Mouse (Mus musculus) midbrain, embryonic 15.5 days (tissue): ENCODE data around the gene Paip2b. TPM values are rescaled to one million over a fixed set of nuclear protein-coding genes. Genes with fewer than 3 reads are reported as not detected.
"Not testable (repeated sequence)": the region's sequence is repeated elsewhere in the genome, so short reads cannot be mapped to it uniquely, and the experiment has no call there.

Experiments used
- ATAC-seq: fragments of 200-750 bp; cut with Nextera tagmentation; replicated peaks from 2 replicates; pipeline ENCODE4 v1.8.0; 2017; ENCODE audit warnings: moderate TSS enrichment
- H3K27ac ChIP-seq: fragments of 300-500 bp; sonication (generic); 2 replicates; pipeline ENCODE4 v1.5.1; 2015; ENCODE audit warnings: mild to moderate bottlenecking, inconsistent platforms
- H3K27me3 ChIP-seq: fragments of 300-500 bp; sonication (generic); replicated peaks from 2 replicates; pipeline ENCODE4 v1.6.1; 2015; ENCODE audit warnings: inconsistent platforms
- H3K36me3 ChIP-seq: fragments of 300-500 bp; sonication (generic); replicated peaks from 2 replicates; pipeline ENCODE4 v1.6.1; 2015; ENCODE audit warnings: inconsistent platforms
- H3K4me1 ChIP-seq: fragments of 300-500 bp; sonication (generic); 2 replicates; pipeline ENCODE4 v1.6.1; 2015; ENCODE audit warnings: inconsistent platforms
- H3K4me2 ChIP-seq: fragments of 300-500 bp; sonication (generic); 2 replicates; pipeline ENCODE4 v1.6.1; 2015; ENCODE audit warnings: inconsistent platforms, mild to moderate bottlenecking, moderate library complexity
- H3K4me3 ChIP-seq: fragments of 300-500 bp; sonication (generic); 2 replicates; pipeline ENCODE4 v1.5.1; 2015; ENCODE audit warnings: mild to moderate bottlenecking, inconsistent platforms
- H3K9ac ChIP-seq: fragments of 300-500 bp; sonication (generic); 2 replicates; pipeline ENCODE4 v1.6.1; 2015; ENCODE audit warnings: mild to moderate bottlenecking, inconsistent platforms
- H3K9me3 ChIP-seq: fragments of 300-500 bp; sonication (generic); 2 replicates; pipeline ENCODE4 v1.6.1; 2016; ENCODE audit warnings: inconsistent platforms
- WGBS: fragments of 180-500 bp; shearing (Covaris S2); methylation state at CpG from one replicate; pipeline ENCODE4 v1.1.7; 2015; ENCODE audit warnings: mixed read lengths; 5-methylcytosine and 5-hydroxymethylcytosine counted together
- polyA plus RNA-seq: library from polyadenylated mRNA; unstranded; fragments of >200 nt; fragmentation: Nextera tagmentation; extraction: Ambion mirVana; gene quantifications from 2 replicates; pipeline ENCODE4 v1.2.1, GENCODE M21; 2015

Paip2b gene
- polyA plus RNA-seq, 1 experiment from 2014 or later = 28.4 TPM

DNA sequence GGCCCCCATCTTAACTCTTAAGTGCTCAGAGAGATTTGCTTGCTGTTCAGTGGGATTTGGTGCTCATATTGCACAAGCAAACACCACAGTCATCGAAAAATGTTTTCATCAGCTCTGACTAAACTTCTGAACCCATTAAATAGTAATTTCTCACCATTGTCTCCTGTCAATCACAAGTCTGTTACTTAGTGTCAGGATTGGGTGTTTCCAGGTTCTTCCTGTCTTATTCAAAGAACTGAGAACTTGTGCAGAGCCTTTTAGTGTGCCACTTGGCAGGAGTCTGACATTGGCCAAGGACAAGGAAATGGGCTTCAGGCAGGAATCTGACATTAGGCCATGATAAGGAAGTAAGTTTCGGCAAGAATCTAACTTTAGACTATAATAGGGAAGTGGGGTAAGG, 6.5 kb upstream of the Paip2b start:
- no peak overlapping the region for H3K4me3 ChIP-seq
- WGBS = 93% methylated on average over 2 of the region's 2 CpGs

DNA sequence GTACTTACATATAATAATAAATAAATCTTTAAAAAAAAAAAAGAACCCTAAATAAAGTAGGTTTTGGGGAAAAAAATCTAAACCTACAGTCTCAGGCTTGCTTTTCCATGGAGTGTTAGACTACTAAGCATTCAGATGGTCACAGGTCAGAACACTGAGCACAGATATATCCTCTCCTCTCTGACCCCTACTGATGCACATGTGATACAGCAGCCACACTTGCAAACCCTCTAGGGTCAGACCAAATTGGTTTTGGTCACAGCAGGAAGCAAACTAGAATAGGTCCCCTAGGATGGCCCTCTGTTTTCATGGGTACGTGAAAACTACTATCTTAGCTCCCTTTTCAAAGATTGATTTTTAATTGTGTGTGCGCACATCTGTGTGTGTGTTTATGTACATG, 5.3 kb upstream of the Paip2b start:
- WGBS = 84% methylated on average over 2 of the region's 2 CpGs
- Histone ChIP-seq H3K4me3 (no peak overlapping the region), H3K36me3 (no peaks in the 10 kb centered on the region), H3K9ac (no peak overlapping the region), H3K4me2 (no peak overlapping the region), H3K27ac (no peak overlapping the region), H3K4me1 (peaks cover 7% of the 10 kb centered on the region; the same call in 1 of the 2 replicates), H3K27me3 (no peaks in the 10 kb centered on the region), H3K9me3 (no peaks in the 10 kb centered on the region)
- ATAC-seq = no peak

More for the DNA sequence above, 6.5 kb upstream of the Paip2b start:
- no peaks in the 10 kb centered on the region for H3K36me3 ChIP-seq
- no peak overlapping the region for H3K9ac ChIP-seq
- no peaks in the 10 kb centered on the region for H3K27me3 ChIP-seq
- no peak overlapping the region for H3K4me2 ChIP-seq
- H3K27ac ChIP-seq = no peak overlapping the region
- no peaks in the 10 kb centered on the region for H3K4me1 ChIP-seq
- no peaks in the 10 kb centered on the region for H3K9me3 ChIP-seq
- ATAC-seq = no peak

DNA sequence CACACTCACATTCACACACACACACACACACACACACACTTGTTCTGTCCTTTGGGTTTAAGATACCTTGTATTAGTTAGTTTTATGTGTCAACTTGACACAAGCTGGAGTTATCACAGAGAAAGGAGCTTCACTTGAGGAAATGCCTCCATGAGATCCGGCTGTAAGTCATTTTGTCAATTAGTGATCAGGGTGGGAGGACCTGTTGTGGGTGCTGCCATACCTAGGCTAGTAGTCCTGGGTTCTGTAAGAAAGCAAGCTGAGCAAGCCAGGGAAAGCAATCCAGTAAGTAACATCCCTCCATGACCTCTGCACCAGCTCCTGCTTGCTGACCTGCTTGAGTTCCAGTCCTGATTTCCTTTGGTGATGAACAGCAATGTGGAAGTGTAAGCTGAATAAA, 852 bp upstream of the Paip2b start:
- not testable (repeated sequence) for H3K9me3 ChIP-seq, H3K27me3 ChIP-seq, ATAC-seq, H3K36me3 ChIP-seq
- peak overlapping the region; percentile 40 for H3K9ac ChIP-seq
- peak overlapping the region; percentile 36 for H3K4me3 ChIP-seq
- H3K4me1 ChIP-seq = peaks cover 16% of the 10 kb centered on the region
- 61% methylated on average over 1 of the region's 1 CpGs for WGBS
- H3K27ac ChIP-seq = 0 out of 2 replicates have a peak overlapping the region, but pooled peaks have one; percentile 71
- peak overlapping the region; percentile 62 for H3K4me2 ChIP-seq

DNA sequence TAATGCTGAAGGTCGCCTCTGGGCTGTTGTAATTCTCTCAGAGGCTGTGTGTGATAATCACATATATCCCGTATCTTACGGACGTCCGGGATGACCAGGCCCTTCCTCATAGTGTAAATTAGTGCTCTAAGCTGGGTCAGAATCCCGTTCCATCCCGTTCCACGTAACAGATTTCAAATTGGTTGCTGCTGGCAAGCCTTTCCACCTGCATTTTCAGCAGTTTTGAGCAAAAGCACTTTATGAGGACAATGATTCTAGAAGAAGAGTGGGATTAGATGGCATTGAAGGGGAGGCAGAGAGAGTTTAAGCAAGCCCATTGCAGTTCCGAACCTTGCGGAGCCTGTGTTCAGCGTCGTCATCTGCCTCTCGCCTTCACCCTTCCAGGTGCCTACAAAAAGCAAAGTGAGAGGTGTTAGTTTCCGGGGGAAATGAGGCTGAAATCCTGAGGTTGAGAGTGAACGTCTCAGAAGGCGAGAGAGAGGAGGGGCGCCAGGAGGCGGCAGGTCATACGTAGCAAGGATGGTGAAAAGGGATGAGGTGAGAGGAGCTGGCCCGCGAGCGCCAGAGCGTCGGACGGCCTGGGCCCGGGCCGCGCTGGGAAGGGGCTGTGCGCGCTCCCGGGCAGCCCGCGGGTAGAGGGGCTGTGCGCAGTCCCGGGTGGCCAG, 468 bp downstream of the Paip2b start:
- H3K9me3 ChIP-seq = no peaks in the 10 kb centered on the region
- ATAC-seq = peak; percentile 84; the same call in 1 of the 2 replicates
- peak overlapping the region; percentile 81 for H3K9ac ChIP-seq
- no peaks in the 10 kb centered on the region for H3K36me3 ChIP-seq
- peak overlapping the region; percentile 70 for H3K4me3 ChIP-seq
- H3K4me2 ChIP-seq = peak overlapping the region; percentile 85
- no peaks in the 10 kb centered on the region for H3K27me3 ChIP-seq
- peak overlapping the region; percentile 91 for H3K27ac ChIP-seq
- under 1% methylated on average over 35 of the region's 35 CpGs for WGBS
- H3K4me1 ChIP-seq = peaks cover 16% of the 10 kb centered on the region

DNA sequence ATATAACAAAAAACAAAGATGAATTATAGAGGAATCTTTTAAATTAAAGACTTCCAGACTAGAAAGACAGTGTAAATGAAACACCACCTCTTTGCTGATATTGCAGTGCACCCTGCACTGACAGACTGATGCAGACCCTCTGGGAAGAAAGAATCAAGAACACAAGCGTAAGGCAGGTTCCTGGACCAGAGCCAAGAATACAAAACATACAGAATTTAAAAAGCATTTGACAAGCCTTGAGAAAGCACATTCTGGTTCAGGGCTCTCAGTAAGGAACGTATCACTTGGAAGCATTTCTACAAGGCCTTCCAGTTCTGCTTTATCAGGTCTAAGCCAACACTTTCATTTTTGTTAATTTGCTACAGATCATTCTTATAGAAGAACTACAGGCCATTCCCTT, 9.7 kb downstream of the Paip2b start:
- H3K4me1 ChIP-seq = peaks cover 8% of the 10 kb centered on the region
- no peaks in the 10 kb centered on the region for H3K27me3 ChIP-seq
- no peaks in the 10 kb centered on the region for H3K36me3 ChIP-seq
- no peak overlapping the region for H3K9ac ChIP-seq
- no peak overlapping the region for H3K27ac ChIP-seq
- H3K4me2 ChIP-seq = no peak overlapping the region
- 37% methylated on average over 2 of the region's 2 CpGs for WGBS
- ATAC-seq = no peak
- H3K9me3 ChIP-seq = no peaks in the 10 kb centered on the region
- no peak overlapping the region for H3K4me3 ChIP-seq

DNA sequence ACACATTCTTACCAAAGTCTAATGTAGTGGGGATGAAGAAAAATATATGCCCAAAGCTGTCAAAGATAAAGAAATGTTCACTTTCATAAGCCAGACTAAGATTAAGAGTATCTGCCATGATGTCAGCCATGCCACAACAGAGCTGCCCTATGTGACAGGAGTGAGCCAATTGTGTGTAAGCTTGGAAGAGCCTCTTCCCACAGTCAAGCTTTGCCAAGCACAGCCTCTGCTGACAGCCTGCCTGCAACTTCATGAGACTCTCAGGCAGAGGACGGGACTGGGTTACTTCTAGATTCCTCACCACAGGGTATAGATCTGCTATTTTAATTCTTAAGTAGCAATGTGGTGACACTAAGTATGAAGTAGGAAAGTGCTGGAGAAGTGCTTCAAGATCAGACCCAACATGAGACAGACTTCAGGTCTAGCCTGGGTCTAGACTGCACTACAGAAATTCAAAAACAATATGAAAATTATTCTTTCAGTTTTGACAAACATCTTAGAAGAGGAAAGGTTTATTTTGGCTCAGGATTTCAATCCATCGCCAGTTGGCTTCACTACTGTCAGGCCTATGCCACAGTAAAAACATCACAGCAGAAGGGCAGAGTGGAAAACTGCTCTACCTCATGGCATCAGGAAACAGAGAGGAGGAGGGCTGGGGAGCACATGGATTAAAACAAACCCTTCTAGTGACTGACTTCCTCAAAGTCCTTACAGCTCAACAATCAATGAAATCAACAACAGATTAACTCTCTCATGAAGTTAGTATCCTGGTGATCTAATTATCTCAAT, 10.6 kb downstream of the Paip2b start:
- Histone ChIP-seq H3K4me3 (no peak overlapping the region), H3K9ac (no peak overlapping the region), H3K36me3 (no peaks in the 10 kb centered on the region), H3K4me1 (peaks cover 8% of the 10 kb centered on the region), H3K27ac (no peak overlapping the region), H3K9me3 (no peaks in the 10 kb centered on the region), H3K4me2 (no peak overlapping the region), H3K27me3 (no peaks in the 10 kb centered on the region)
- 80% methylated on average over 2 of the region's 2 CpGs for WGBS
- no peak for ATAC-seq

DNA sequence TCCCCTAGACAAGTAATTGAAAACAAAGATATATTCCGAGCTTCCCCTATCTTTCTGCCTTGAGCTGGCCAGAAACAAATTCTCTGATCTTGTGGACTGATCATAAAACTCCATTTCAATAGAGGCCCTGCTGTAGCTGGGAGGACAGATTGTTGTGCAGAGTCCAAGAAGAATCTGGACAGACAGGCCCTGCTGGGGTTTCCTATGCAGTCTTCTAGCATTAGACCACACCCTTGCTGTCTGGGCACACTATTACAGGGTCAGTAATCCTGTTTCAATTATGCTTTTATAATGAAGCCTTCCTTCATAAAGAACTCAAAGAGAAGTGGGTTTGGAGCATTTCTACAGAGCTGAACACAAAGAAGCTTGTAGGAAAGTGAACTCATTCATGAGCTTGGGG, 12.5 kb downstream of the Paip2b start:
- no peak overlapping the region for H3K9ac ChIP-seq
- H3K4me3 ChIP-seq = no peak overlapping the region
- no peak overlapping the region for H3K4me2 ChIP-seq
- WGBS = 70% methylated on average over 1 of the region's 1 CpGs
- no peak for ATAC-seq
- H3K27me3 ChIP-seq = no peaks in the 10 kb centered on the region
- no peak overlapping the region for H3K27ac ChIP-seq
- H3K9me3 ChIP-seq = no peaks in the 10 kb centered on the region
- H3K4me1 ChIP-seq = peaks cover 8% of the 10 kb centered on the region
- H3K36me3 ChIP-seq = no peaks in the 10 kb centered on the region

DNA sequence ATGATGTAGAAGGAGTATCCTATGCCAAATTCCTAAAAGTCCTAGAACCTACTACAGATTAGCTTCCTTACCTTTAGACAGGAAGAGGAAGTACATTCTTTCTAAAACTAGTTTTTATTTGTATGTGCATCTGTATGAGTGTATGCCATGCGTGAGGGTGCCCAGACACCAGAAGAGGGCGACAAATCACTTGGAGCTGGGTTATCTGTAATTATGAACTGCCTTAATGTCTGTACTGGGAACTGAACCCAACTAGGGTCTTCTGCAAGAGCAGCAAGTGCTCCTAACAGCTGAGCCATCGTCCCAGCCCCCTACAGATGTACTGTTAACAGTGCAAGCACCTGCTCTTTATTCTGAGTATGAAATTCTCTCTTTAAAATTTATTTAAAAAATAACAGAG, 15.7 kb downstream of the Paip2b start:
- no peaks in the 10 kb centered on the region for H3K9me3 ChIP-seq
- H3K4me3 ChIP-seq = no peak overlapping the region
- no peak overlapping the region for H3K4me2 ChIP-seq
- no peaks in the 10 kb centered on the region for H3K4me1 ChIP-seq
- 94% methylated on average over 3 of the region's 3 CpGs for WGBS
- no peak for ATAC-seq
- H3K27ac ChIP-seq = no peak overlapping the region
- no peak overlapping the region for H3K9ac ChIP-seq
- no peaks in the 10 kb centered on the region for H3K27me3 ChIP-seq
- H3K36me3 ChIP-seq = peaks cover 11% of the 10 kb centered on the region

DNA sequence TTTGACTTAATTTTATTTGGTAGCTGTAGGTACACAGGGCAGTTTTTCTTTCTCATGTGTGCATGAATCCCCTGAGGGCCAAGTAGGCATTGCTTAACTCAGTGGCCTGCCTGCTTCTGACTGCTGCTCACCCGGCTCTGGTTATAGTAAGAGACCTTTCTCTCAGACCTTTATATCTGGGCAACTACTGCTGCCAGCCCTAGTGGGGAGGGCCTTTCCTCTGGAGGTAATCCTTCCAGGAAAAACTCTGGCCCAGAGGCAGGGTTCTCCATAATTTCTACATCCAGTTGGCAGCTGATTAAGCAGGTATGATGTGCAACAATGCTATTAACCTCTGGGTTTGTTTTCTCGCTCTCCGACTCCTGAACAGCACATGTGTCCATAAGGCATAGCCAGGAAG, 28.7 kb downstream of the Paip2b start:
- no peaks in the 10 kb centered on the region for H3K27me3 ChIP-seq
- 97% methylated on average over 3 of the region's 3 CpGs for WGBS
- no peak overlapping the region for H3K4me3 ChIP-seq
- H3K9ac ChIP-seq = no peak overlapping the region
- ATAC-seq = no peak
- no peaks in the 10 kb centered on the region for H3K4me1 ChIP-seq
- no peak overlapping the region for H3K4me2 ChIP-seq
- no peaks in the 10 kb centered on the region for H3K9me3 ChIP-seq
- no peak overlapping the region for H3K27ac ChIP-seq
- peaks cover 29% of the 10 kb centered on the region for H3K36me3 ChIP-seq

DNA sequence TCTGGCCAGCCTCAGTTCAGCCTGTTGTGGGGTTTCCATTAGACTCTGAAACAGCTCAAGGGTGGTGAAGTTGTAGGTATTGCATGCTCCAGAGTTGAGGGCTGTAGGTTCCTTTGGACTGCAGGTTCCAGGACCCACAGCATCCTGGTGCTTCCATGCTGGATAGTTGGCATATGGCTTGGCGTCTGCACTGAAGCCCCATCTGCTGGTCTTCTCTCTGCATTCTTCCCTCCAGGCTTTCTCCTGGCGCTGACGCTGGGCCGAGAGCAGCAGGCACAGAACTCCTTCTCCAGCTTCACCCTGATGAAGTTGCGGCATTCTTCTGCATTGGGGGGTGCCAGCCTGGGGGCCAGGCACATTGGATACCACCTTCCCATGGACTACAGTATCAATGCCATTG, 29.5 kb downstream of the Paip2b start:
- H3K36me3 ChIP-seq = peaks cover 29% of the 10 kb centered on the region
- H3K9me3 ChIP-seq = no peaks in the 10 kb centered on the region
- no peaks in the 10 kb centered on the region for H3K4me1 ChIP-seq
- ATAC-seq = no peak
- H3K4me3 ChIP-seq = no peak overlapping the region
- WGBS = 87% methylated on average over 5 of the region's 5 CpGs
- H3K9ac ChIP-seq = no peak overlapping the region
- H3K27ac ChIP-seq = no peak overlapping the region
- no peak overlapping the region for H3K4me2 ChIP-seq
- no peaks in the 10 kb centered on the region for H3K27me3 ChIP-seq

DNA sequence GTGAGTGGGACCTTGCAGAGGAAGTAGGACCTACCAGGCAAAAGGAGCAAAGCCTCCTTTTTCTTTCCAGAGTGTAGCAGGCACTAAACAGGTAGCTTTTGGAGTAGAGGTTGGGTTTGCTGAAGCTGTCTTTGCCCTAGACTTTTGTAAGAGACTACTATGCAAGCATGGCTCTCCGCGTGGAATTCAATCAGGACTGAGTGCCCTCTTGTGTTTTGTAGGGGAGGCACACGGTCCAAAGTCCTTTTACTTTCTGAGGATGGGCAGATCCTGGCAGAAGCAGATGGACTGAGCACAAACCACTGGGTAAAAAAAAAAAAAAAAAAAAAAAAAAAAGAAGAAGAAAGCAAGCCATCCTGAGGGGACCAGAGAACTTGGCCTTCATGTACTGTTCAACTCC, 34.9 kb downstream of the Paip2b start:
- Histone ChIP-seq H3K27ac (no peak overlapping the region), H3K27me3 (no peaks in the 10 kb centered on the region), H3K9me3 (no peaks in the 10 kb centered on the region), H3K4me3 (no peak overlapping the region), H3K9ac (no peak overlapping the region), H3K4me2 (no peak overlapping the region), H3K36me3 (peaks cover 17% of the 10 kb centered on the region; the same call in 1 of the 2 replicates), H3K4me1 (peaks cover 15% of the 10 kb centered on the region)
- 57% methylated on average over 3 of the region's 3 CpGs for WGBS
- ATAC-seq = no peak

DNA sequence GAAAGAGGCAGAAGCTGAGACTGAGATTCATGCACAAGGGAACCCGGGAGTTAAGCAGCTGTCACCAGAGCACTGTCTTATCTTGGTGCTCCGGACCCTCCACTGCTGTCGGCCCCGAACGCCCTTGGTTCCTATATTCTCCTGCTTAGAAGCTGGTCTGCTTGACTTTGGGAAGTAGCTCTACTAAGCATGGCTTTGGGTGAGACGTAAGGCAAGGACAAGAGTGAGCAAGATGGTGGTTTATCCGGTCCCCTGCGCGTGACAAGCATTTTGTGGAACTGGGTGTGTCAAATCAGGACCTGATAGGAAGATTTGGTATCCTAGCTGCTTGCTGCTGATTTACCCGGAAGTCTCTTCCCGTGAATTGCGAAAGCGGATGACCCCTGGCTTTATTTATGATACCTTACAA, 36.0 kb downstream of the Paip2b start:
- Histone ChIP-seq H3K27ac (peak overlapping the region; percentile 96), H3K9ac (peak overlapping the region; percentile 90), H3K27me3 (no peaks in the 10 kb centered on the region), H3K4me1 (peaks cover 15% of the 10 kb centered on the region), H3K4me3 (peak overlapping the region; percentile 79), H3K9me3 (no peaks in the 10 kb centered on the region), H3K36me3 (0 out of 2 replicates have a peak, but pooled peaks cover 15% of the 10 kb centered on the region), H3K4me2 (peak overlapping the region; percentile 73)
- ATAC-seq = peak; percentile 53
- 9% methylated on average over 13 of the region's 13 CpGs for WGBS
